Mouse (Mus musculus) ES-Bruce4 (cell line): ENCODE data around the gene Oaz3.

Experiments
- CTCF ChIP-seq: IDR thresholded peaks from one replicate; pipeline ENCODE4 v1.8.1; 2011; ENCODE audit warnings: low read depth, low read length
- EP300 ChIP-seq: IDR thresholded peaks from 2 replicates; pipeline ENCODE4 v1.6.1; 2011; ENCODE audit warnings: low read depth, low read length; ENCODE audit not compliant: insufficient read depth

- TF ChIP-seq EP300 = no peak
- no peak for TF ChIP-seq CTCF
Measured at GRCm38 (mm10) chr3:94468931-94469330, 25.2 kb upstream of the Oaz3 start.
